Mouse (Mus musculus): ENCODE data around the gene Abcc12.

- no peak for TF ChIP-seq GATA1 (IDR thresholded peaks at IDR 0.05; ENCODE audit: borderline replicate concordance, low read length)
- no peak for TF ChIP-seq CTCF (IDR thresholded peaks at IDR 0.05; ENCODE audit: low read depth, low read length)
These were observed 16.8 kb downstream of the Abcc12 start for GRCm38 (mm10) chr8:86563674-86564073.
